Mouse (Mus musculus): Measurements from ENCODE around the gene St3gal4.

Gene St3gal4

GRCm38 (mm10) chr9:35108066-35108465 is 11.0 kb downstream of the St3gal4 start:
- in situ Hi-C loops (cut with MboI, MseI), result no loop called here

GRCm38 (mm10) chr9:35107396-35107795 is 11.7 kb downstream of the St3gal4 start:
- in situ Hi-C loops (cut with MboI, MseI), result no loop called here

DNA sequence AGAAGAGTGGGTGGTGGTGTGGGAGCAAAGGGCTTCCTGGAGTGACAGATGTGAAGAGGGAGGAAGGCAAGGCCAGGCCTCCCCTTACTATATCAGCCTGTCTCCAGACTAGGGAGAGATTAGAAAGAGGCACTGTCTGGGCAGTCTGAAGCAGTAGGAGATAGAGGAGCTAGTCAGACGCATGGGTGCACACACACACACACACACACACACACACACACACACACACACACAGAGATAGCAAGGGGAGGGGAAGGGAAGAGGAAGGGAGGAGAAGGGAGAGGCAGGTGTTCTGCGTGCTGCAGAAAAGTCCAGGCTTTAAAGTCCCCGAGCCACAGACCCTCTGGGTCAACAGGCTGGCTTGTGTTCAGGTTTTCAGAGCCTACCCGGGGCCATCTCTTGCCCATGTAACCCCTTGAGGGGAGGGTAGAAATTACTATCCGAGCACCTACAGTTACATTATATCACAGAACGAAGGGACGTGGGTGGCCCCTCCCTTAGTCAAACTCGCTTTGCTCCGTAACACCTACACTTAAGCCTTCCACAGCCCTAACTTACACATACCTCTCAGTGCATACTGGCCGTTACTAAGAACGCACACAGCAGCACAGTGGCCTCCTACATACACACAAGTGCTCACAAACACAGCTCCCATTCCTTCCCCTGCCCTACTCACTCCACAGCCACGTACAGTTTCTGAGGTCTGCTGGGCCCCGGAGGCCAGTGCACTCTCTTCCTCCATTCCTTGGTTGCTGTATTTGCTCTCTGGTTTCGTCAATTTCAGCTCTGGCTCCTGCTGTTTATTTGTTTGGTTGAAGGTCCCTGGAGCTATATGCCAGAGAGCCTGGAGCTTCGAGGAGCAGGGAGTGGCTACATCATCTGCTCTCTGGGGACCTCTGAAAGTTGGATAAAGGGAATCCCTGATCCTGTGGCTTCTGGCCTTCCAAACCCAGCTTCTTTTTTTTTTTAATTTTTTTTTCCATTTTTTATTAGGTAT is 12.9 kb downstream of the St3gal4 start:
- in situ Hi-C loops (cut with MboI, MseI), result no loop called here

GRCm38 (mm10) chr9:35105438-35105837 is 13.6 kb downstream of the St3gal4 start:
- in situ Hi-C loops (cut with MboI, MseI), result no loop called here

DNA sequence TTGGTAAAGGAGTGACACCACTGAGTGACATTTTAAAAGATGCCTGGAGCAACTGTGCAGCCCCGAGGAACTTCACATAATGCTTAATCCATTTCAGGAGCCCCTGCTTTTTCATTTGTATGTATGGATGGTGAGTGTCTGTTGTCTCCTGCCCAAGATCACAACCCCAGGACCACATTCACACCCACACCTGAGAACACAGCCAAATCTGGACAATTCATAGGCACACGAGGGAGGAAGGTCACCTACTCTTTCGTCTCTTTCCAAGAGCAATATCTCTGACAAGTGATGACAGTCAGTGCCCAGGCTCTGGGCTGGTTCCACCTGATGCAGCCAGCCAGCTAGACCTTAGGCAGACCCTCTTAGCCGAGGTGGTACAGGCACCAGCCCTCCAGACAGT is 14.4 kb downstream of the St3gal4 start:
- in situ Hi-C loops (cut with MboI, MseI), result no loop called here

- in situ Hi-C loops (cut with MboI, MseI), result no loop called here
Observed at GRCm38 (mm10) chr9:35098762-35099161, 20.3 kb downstream of the St3gal4 start.

GRCm38 (mm10) chr9:35097901-35098300 is 21.2 kb downstream of the St3gal4 start:
- in situ Hi-C loops (cut with MboI, MseI), result no loop called here

DNA sequence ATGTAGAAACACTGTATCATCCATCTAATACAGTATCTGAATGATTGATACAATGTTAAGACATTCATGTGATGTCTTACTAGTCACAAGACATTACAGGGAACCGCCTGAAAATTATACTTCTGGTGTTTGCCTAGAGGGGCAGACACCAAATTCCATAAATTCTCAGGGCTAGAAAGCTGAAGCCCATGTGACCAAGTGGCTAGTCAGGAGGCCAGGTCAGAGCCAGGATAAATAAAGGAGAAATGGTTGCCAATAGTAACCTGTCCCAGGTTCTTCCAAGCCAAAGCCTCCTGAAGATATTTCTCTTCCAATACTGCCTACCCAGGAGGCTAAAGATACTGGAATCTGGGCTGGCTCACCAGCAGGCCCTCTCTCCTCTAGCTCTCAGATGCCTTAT is 23.3 kb downstream of the St3gal4 start:
- in situ Hi-C loops (cut with MboI, MseI), result no loop called here

- in situ Hi-C loops (cut with MboI, MseI), result no loop called here
Observed at GRCm38 (mm10) chr9:35093350-35093749, 25.7 kb downstream of the St3gal4 start.

- in situ Hi-C loops (cut with MboI, MseI), result no loop called here
Observed at GRCm38 (mm10) chr9:35092904-35093303, 26.2 kb downstream of the St3gal4 start.

DNA sequence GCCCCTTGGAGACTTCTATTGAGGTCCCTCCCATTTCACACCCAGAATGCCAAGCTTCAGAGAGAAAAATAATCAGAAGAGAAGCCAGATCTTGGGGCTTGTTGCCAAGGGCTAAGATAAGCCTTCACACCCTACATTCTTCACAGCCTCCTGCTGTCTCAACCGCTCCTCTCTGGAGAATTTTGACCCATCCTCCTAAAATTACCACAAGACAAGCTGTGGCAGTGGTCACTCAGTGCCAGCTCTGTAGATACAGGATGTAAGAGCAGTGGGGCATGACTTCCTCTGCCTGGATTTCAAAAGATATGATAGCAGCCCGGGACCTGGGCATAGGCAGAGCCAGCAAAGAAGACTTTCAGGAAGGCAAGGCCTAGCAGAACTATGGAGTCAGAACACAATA is 57.6 kb downstream of the St3gal4 start:
- in situ Hi-C loops (cut with MboI, MseI), result no loop called here

DNA sequence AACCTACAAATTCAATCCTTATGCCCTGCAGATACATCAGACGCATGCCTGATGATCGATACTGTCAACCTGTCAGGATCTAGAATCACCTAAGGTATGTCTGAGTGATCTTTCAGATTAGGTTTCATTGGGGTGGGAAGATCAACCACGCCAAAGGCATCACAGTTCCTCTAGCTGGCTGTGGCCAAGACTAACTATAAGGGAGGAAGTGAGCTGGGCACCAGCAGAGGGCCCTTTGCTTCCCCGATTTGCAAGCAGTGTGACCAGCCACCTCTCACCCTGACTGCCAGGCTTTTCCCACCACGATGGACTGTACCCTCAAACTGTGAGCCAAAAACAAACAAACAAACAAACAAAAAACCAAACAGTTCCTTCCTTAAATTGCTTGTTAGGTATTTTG is 59.2 kb downstream of the St3gal4 start:
- in situ Hi-C loops (cut with MboI, MseI), result no loop called here

DNA sequence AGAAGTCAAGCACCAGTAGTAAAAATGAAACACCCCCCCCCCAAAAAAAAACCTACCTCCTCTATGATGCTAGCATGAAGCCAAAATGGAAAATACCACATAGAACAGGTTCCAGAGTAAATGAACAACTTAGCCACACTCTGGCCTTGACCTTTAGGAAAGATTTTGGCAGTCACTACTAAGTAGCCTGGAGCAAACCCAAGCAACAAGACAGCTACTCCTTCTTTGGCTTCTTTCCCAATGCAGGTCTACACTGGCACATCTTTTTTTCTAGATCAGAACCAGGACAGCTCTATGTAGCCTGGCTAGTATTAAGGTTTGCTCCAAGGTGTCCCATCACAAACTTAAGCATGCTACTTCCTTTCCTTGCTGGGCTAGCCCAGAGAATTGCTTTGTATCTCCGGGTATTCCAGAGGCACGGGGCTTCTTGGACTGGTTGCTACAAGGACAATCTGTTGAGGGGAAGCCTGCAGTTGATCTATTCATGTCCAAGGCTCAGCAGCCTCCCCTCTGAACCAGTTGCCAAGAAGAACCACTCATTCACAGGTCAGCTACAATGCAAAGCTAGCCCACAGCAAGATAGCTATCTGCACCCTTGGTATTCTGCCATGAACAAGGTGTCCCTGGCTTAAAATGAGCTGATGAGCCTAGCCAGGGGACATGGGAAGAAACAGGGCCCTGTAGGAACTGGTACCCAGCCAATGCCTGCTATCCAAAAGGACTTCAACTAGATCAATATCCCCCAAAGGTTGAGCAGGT is 60.3 kb downstream of the St3gal4 start:
- in situ Hi-C loops (cut with MboI, MseI), result no loop called here

DNA sequence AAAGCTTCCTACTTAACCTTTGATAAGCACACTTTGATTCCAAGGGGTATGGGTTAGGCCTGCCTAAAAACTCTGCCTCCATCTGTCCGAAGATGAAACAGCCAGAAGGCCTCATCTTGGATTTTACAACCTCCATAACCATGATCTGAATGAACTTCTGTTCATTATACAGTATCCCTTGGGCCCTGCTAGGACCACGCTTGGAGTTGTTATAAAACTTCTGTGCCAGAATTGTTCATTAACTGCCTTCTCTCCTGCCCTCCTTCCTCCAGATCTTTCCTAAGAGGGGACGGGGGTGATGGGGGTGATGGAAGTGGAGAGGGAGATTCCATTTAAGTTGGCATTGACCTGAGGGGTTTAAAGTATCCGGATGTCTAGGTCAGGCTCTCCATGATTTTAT is 60.9 kb downstream of the St3gal4 start:
- in situ Hi-C loops (cut with MboI, MseI), result no loop called here

GRCm38 (mm10) chr9:35057631-35058030 is 61.4 kb downstream of the St3gal4 start:
- in situ Hi-C loops (cut with MboI, MseI), result no loop called here

DNA sequence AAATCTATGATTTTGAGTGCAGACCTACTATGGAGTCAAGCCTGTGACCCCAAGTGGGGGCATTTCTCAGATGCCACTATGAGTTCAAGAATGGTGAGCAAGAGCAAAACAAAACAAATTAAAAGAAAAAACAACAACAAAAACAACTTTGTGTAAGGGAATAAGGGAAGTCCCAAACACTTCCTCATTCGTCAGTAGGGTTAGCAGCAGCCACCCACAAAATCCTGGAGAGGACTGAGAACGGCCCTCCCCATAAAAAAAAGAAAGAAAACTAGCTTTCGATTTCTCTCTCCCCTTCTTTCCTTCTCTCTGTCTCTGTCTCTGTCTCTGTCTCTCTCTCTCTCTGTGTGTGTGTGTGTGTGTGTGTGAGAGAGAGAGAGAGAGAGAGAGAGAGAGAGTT is 62.5 kb downstream of the St3gal4 start:
- in situ Hi-C loops (cut with MboI, MseI), result no loop called here

GRCm38 (mm10) chr9:35055528-35056330 is 63.3 kb downstream of the St3gal4 start:
- in situ Hi-C loops (cut with MboI, MseI), result no loop called here

DNA sequence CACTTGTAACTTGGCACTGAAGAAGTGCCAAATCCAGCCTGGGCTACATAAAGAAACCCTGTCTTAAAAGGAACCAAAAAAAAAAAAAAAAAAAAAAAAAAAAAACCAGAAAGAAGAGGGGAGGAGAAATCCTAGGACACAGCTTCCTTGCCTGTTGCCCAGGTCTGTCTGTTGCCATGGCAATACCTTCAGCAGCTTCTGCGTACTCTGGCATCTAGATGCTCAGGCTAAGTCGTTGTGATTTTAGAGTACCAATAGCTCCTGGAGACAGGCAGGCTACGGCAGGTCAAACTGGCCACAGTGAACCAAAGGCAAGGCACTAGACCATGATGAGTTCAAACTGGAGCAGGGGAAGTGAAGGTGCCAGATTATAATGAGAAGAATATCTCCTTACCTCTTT is 65.4 kb downstream of the St3gal4 start:
- in situ Hi-C loops (cut with MboI, MseI), result no loop called here

- in situ Hi-C loops (cut with MboI, MseI), result no loop called here
Observed at GRCm38 (mm10) chr9:35053081-35053480, 66.0 kb downstream of the St3gal4 start.

DNA sequence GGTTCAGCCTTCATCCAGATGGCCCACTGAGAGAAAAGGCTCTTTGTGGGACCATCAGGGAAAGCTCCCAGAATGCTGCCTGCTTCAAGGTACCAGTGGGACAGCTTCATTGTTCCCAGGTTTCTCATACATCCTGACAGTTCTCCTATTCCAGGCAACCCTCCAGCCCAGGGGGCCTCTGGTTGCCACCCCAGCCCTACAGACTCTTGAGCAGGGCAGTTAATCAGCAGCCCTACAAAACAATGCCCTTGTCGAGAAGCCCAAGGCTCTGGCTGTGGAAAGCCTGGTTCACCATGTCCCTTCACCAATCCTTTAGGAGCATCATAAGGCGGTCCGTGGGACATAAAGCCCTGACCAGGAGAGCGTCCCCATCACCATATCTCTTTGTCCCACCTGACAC is 66.4 kb downstream of the St3gal4 start:
- in situ Hi-C loops (cut with MboI, MseI), result no loop called here

- in situ Hi-C loops (cut with MboI, MseI), result no loop called here
Observed at GRCm38 (mm10) chr9:35051666-35052065, 67.4 kb downstream of the St3gal4 start.

Data from regulatory T cell (primary cell).